Mouse (Mus musculus): ENCODE data around the gene Ttbk1. TPM values are rescaled to one million over a fixed set of nuclear protein-coding genes. Genes with fewer than 3 reads are reported as not detected.

Ttbk1 gene
- total RNA-seq (2014; rRNA removed), result 0.07 and 0.18 TPM in 2 replicates
- polyA plus RNA-seq (2012; rRNA removed), result 0.15 and 0.22 TPM in 2 replicates

GRCm38 (mm10) chr17:46487431-46487830 is at the start of gene Ttbk1:
Gene Ttbk1 (minus strand): TSS chr17:46487675.
- no peak within 1 kb of the TSS for H3K4me3 ChIP-seq (ENCODE audit: insufficient read depth, low read depth, low read length)
- no peaks in the 10 kb centered on the region for H3K79me2 ChIP-seq (ENCODE audit: control insufficient read depth, insufficient read depth, low read length)
- H3K36me3 ChIP-seq (ENCODE audit: control insufficient read depth, insufficient read depth, low read length), result no peaks in the 10 kb centered on the region
- H3K4me1 ChIP-seq (ENCODE audit: control insufficient read depth, insufficient read depth, low read length), result 0 out of 2 replicates have a peak, but pooled peaks cover 3% of the 10 kb centered on the region
- H3K27ac ChIP-seq (replicated peaks; ENCODE audit: insufficient read depth, low read depth, low read length), result no peak within 1 kb of the TSS
- no peak within 1 kb of the TSS for H3K9ac ChIP-seq (ENCODE audit: low read depth, low read length)
- TF ChIP-seq POLR2A (IDR thresholded peaks at IDR 0.05; ENCODE audit: extremely low read depth, insufficient read depth, low read length) (no peak), CTCF (IDR thresholded peaks at IDR 0.05; ENCODE audit: low read depth, low read length) (no peak)
- peaks cover 5% of the 10 kb centered on the region; the same call in 1 of the 2 replicates for H3K27me3 ChIP-seq (ENCODE audit: control insufficient read depth, insufficient read depth, low read length)
- DNase-seq (ENCODE audit: extremely low read depth, low read depth, low spot score), result no peak
- 5% methylated on average over 44 of the region's 49 CpGs for WGBS

DNA sequence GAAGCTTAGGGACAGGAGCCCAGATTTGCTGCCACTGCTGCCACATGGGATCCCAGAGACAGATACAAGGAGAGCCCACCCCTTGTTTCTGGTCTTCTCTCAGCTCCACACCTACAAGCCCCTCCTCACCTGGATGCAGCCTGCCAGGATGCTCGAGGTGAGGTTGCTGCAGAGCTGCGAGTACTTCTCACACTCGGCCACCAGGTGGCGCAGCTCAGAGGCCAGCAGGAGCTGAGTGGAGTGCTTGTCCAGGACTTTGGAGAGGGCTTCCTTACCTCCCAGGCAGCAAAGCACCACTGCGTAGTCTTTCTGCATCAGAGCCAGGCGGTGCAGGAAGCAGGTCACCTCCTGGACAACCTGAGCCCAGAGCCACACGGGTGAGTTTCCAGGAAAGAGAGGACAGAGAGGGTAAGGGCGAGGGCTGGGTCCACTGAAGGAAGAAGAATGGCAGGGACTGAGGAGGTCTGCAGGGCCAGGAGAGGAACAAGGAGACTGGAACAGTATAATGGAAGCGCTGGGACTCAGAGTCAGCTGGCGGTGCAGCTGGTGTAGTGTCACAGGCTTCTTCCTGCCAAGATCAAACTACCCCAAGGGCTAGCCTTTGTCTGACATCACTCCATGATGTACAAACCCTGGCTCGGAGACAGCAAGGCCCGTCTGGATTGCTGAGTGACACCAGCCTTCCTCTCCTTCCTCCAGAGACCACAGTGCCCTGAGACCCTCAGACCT is 38.3 kb upstream of the Ttbk1 start:
- H3K27ac ChIP-seq (replicated peaks; ENCODE audit: insufficient read depth, low read depth, low read length), result no peak overlapping the region
- 50% methylated on average over 12 of the region's 12 CpGs for WGBS
- H3K36me3 ChIP-seq (ENCODE audit: control insufficient read depth, insufficient read depth, low read length), result no peaks in the 10 kb centered on the region
- no peaks in the 10 kb centered on the region for H3K27me3 ChIP-seq (ENCODE audit: control insufficient read depth, insufficient read depth, low read length)
- H3K79me2 ChIP-seq (ENCODE audit: control insufficient read depth, insufficient read depth, low read length), result no peaks in the 10 kb centered on the region
- no peak overlapping the region for H3K9ac ChIP-seq (ENCODE audit: low read depth, low read length)
- no peak for TF ChIP-seq POLR2A (IDR thresholded peaks at IDR 0.05; ENCODE audit: extremely low read depth, insufficient read depth, low read length)
- TF ChIP-seq CTCF (IDR thresholded peaks at IDR 0.05; ENCODE audit: low read depth, low read length), result peak; percentile 98
- peak; percentile 33 for DNase-seq (ENCODE audit: extremely low read depth, low read depth, low spot score)
- H3K4me1 ChIP-seq (ENCODE audit: control insufficient read depth, insufficient read depth, low read length), result no peaks in the 10 kb centered on the region
- no peak overlapping the region for H3K4me3 ChIP-seq (ENCODE audit: insufficient read depth, low read depth, low read length)

GRCm38 (mm10) chr17:46525065-46525464 is 37.6 kb upstream of the Ttbk1 start:
- no peak for DNase-seq (ENCODE audit: extremely low read depth, low read depth, low spot score)
- H3K4me3 ChIP-seq (ENCODE audit: insufficient read depth, low read depth, low read length), result no peak overlapping the region
- no peak overlapping the region for H3K27ac ChIP-seq (replicated peaks; ENCODE audit: insufficient read depth, low read depth, low read length)
- no peaks in the 10 kb centered on the region for H3K36me3 ChIP-seq (ENCODE audit: control insufficient read depth, insufficient read depth, low read length)
- H3K9ac ChIP-seq (ENCODE audit: low read depth, low read length), result no peak overlapping the region
- 84% methylated on average over 10 of the region's 10 CpGs for WGBS
- H3K79me2 ChIP-seq (ENCODE audit: control insufficient read depth, insufficient read depth, low read length), result no peaks in the 10 kb centered on the region
- no peaks in the 10 kb centered on the region for H3K27me3 ChIP-seq (ENCODE audit: control insufficient read depth, insufficient read depth, low read length)
- no peak for TF ChIP-seq POLR2A (IDR thresholded peaks at IDR 0.05; ENCODE audit: extremely low read depth, insufficient read depth, low read length)
- TF ChIP-seq CTCF (IDR thresholded peaks at IDR 0.05; ENCODE audit: low read depth, low read length), result no peak
- H3K4me1 ChIP-seq (ENCODE audit: control insufficient read depth, insufficient read depth, low read length), result no peaks in the 10 kb centered on the region

- Histone ChIP-seq H3K27me3 (ENCODE audit: control insufficient read depth, insufficient read depth, low read length) (no peaks in the 10 kb centered on the region), H3K9ac (ENCODE audit: low read depth, low read length) (no peak overlapping the region), H3K79me2 (ENCODE audit: control insufficient read depth, insufficient read depth, low read length) (no peaks in the 10 kb centered on the region), H3K4me3 (ENCODE audit: insufficient read depth, low read depth, low read length) (no peak overlapping the region), H3K4me1 (ENCODE audit: control insufficient read depth, insufficient read depth, low read length) (no peaks in the 10 kb centered on the region), H3K27ac (replicated peaks; ENCODE audit: insufficient read depth, low read depth, low read length) (no peak overlapping the region), H3K36me3 (ENCODE audit: control insufficient read depth, insufficient read depth, low read length) (no peaks in the 10 kb centered on the region)
- 59% methylated on average over 24 of the region's 24 CpGs for WGBS
- no peak for TF ChIP-seq CTCF (IDR thresholded peaks at IDR 0.05; ENCODE audit: low read depth, low read length)
- TF ChIP-seq POLR2A (IDR thresholded peaks at IDR 0.05; ENCODE audit: extremely low read depth, insufficient read depth, low read length), result no peak
- no peak for DNase-seq (ENCODE audit: extremely low read depth, low read depth, low spot score)
Measured at GRCm38 (mm10) chr17:46521963-46522668, 34.6 kb upstream of the Ttbk1 start.

DNA sequence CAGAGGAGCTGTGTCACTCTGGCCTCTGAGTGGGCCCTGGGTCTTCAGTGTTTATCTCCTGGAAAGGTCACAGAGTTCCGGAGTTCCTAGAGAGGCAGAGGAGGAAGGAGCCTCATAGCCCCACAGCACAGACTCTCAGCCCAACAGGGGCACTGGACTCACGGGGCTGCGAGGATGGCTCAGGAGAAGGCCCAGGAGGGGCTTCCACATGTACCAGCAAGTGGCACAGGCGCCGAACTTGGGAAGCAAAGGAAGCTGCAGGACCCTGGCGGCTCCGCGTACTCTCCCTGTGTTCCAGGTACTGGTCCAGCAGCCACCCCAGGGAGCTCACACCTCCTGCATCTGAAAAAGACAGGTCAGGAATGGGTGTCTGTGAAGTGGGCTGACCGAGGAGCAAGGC is 33.7 kb upstream of the Ttbk1 start:
- no peak for TF ChIP-seq CTCF (IDR thresholded peaks at IDR 0.05; ENCODE audit: low read depth, low read length)
- TF ChIP-seq POLR2A (IDR thresholded peaks at IDR 0.05; ENCODE audit: extremely low read depth, insufficient read depth, low read length), result no peak
- no peak for DNase-seq (ENCODE audit: extremely low read depth, low read depth, low spot score)
- H3K79me2 ChIP-seq (ENCODE audit: control insufficient read depth, insufficient read depth, low read length), result no peaks in the 10 kb centered on the region
- WGBS, result 85% methylated on average over 9 of the region's 9 CpGs
- H3K27ac ChIP-seq (replicated peaks; ENCODE audit: insufficient read depth, low read depth, low read length), result no peak overlapping the region
- H3K27me3 ChIP-seq (ENCODE audit: control insufficient read depth, insufficient read depth, low read length), result no peaks in the 10 kb centered on the region
- H3K4me1 ChIP-seq (ENCODE audit: control insufficient read depth, insufficient read depth, low read length), result no peaks in the 10 kb centered on the region
- no peaks in the 10 kb centered on the region for H3K36me3 ChIP-seq (ENCODE audit: control insufficient read depth, insufficient read depth, low read length)
- no peak overlapping the region for H3K9ac ChIP-seq (ENCODE audit: low read depth, low read length)
- no peak overlapping the region; the same call in 1 of the 2 replicates for H3K4me3 ChIP-seq (ENCODE audit: insufficient read depth, low read depth, low read length)
